Mouse (Mus musculus) frontal cortex, postnatal 10 days (tissue): ENCODE data around the gene Clptm1l.
A peak's percentile ranks its signal among the peaks of the same experiment; 100 is the strongest.

Source experiments
- DNase-seq, 2 experiments: peaks; one replicate each; pipeline ENCODE4 v3.0.0; 2022; ENCODE audit warnings: low spot score in 2 of 2, mixed read lengths in 1 of 2

The Clptm1l gene

GRCm38 (mm10) chr13:73603522-73604155 lies at the start of gene Clptm1l:
TSS of gene Clptm1l (plus strand) at chr13:73604006.
- DNase-seq, result peak; percentile 94 to 99

GRCm38 (mm10) chr13:73564201-73564600 lies 39.6 kb upstream of the Clptm1l start:
- DNase-seq, result no peak

DNA sequence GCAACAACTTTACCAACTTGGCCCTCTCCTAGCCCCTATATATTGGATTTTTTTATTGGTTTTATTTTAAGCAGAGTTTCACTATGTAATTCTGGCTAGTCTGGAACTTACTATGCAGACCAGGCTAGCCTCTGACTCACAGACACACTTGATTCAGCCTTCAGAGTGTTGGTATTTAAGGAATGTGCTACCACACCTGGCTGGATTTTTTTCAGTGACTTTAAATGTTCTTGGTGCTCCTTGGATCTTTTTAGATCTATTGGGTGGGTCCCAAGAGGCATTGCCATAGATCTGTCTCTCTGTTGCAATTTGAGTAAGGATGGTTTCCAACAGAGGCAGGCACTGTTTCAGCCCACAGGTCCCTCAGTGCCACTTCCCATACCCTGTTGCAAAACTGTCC lies 28.8 kb upstream of the Clptm1l start:
- no peak for DNase-seq

GRCm38 (mm10) chr13:73577277-73577676 lies 26.5 kb upstream of the Clptm1l start:
- DNase-seq, result no peak

- DNase-seq, result no peak
Observed at GRCm38 (mm10) chr13:73591488-73591887, 12.3 kb upstream of the Clptm1l start.

- DNase-seq, result no peak
Observed at GRCm38 (mm10) chr13:73592546-73592945, 11.3 kb upstream of the Clptm1l start.

- DNase-seq, result no peak
Observed at GRCm38 (mm10) chr13:73596276-73596675, 7.5 kb upstream of the Clptm1l start.

DNA sequence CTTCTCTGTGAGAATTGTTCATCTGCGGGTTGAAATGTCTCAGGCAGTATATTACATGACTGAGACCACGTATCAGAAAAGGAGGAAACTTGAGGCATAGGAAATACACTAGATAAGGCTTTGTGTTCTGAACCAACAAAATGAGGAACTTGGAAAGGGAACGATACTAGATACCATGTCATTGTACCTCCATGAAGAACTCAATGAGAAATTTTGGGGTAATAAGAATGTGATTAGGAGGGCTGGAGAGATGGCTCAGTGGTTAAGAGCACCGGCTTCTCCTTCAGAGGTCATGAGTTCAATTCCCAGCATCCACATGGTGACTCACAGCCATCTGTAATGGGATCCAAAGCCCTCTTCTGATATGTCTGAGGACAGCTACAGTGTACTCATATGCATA lies 3.6 kb upstream of the Clptm1l start:
- DNase-seq, result no peak

- DNase-seq, result no peak
Observed at GRCm38 (mm10) chr13:73603046-73603445, 760 bp upstream of the Clptm1l start.

DNA sequence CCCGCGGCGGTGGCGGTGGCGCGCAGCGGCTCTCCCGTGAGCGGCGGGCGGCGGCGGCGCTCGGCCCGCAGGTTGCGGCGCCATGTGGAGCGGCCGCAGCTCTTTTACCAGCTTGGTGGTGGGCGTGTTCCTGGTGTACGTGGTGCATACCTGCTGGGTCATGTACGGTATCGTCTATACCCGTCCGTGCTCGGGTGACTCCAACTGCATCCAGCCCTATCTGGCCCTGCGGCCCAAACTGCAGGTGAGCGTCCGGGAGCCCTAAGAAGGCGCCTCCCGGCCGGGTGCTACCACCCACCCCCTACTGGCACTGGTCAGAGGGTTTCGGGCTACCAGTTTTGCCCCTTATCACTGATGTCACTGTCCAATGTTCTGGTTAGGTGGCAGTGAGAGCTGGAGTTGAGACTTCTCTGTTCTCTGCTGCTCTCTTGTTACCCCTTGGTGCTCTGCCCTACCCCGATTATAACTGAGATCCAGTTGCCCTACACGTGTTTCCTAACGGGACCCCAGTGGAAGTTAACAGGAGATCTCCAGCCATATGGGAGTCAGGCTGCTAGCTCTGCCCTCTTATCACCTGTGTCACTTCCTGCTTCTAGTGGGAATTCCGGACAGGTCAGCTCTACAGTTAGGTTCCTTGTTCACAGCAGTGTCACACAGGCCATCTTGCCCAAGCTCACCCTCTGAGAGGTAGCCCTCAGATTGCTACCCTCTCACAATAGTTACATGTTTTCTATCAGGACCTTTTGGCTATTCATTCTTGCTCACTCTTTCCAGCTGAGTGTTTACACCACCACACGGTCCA lies 551 bp downstream of the Clptm1l start:
- peak in 1 of 2 experiments; percentile 33 for DNase-seq

DNA sequence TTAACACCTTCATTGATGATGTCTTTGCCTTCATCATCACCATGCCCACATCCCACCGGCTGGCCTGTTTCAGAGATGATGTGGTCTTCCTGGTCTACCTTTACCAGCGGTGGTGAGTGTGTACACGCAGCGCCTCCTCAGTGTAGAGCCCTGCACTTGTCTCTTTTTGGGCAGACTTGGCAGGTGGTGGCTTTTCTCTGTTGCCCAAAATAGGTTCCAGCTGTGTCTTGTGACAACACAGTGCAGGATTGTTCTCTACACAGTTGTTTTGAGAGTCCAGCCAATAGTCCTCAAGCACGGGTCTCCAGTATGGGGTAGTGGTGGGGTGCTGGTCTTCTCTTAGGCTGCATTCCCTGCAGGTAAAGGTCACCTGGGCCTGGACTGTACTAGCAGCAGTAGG lies 14.6 kb downstream of the Clptm1l start:
- DNase-seq, result no peak

DNA sequence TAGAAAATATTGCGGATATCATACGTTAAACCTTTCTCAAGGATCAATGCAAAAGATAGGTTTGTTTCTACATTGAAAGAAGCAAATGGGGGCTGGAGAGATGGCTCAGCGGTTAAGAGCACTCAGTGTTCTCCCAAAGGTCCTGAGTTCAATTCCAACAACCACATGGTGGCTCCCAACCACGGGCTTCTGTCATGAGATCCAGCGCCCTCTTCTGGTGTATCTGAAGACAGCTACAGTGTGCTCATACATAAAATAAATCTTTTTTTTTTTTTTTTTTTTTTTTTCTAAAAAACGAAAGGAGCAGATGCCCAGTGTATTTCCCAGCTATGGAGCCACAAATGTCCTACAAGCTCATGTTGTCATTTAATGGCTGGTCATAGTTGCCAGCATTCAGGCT lies 16.8 kb downstream of the Clptm1l start:
- DNase-seq, result no peak

GRCm38 (mm10) chr13:73626410-73626744 lies 22.6 kb downstream of the Clptm1l start:
- no peak for DNase-seq

DNA sequence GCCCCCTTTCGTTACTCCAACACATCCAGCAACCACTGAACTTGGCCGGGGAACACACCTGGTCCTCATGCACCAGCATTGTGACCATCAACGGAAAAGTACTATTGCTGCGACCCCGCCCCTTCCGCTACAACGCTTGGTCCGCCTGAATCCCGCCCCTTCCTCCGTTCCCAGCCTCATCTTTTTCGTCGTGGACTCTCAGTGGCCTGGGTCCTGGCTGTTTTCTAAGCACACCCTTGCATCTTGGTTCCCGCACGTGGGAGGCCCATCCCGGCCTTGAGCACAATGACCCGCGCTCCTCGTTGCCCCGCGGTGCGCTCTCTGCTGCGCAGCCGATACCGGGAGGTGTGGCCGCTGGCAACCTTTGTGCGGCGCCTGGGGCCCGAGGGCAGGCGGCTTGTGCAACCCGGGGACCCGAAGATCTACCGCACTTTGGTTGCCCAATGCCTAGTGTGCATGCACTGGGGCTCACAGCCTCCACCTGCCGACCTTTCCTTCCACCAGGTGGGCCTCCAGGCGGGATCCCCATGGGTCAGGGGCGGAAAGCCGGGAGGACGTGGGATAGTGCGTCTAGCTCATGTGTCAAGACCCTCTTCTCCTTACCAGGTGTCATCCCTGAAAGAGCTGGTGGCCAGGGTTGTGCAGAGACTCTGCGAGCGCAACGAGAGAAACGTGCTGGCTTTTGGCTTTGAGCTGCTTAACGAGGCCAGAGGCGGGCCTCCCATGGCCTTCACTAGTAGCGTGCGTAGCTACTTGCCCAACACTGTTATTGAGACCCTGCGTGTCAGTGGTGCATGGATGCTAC lies 23.1 kb downstream of the Clptm1l start, which contains the start of gene Tert:
Gene Tert (plus strand): TSS at position 167 of the 805 bp plus-strand sequence.
- peak; percentile 20 to 38 for DNase-seq

GRCm38 (mm10) chr13:73628586-73629113 lies 24.8 kb downstream of the Clptm1l start:
- DNase-seq, result no peak

GRCm38 (mm10) chr13:73631837-73632236 lies 28.0 kb downstream of the Clptm1l start:
- DNase-seq, result no peak

GRCm38 (mm10) chr13:73637826-73638225 lies 34.0 kb downstream of the Clptm1l start:
- no peak for DNase-seq

GRCm38 (mm10) chr13:73641296-73641695 lies 37.5 kb downstream of the Clptm1l start:
- no peak for DNase-seq

- peak; percentile 27 to 50 for DNase-seq
Observed at GRCm38 (mm10) chr13:73646397-73647087, 42.7 kb downstream of the Clptm1l start.

- no peak for DNase-seq
Observed at GRCm38 (mm10) chr13:73653266-73653665, 49.5 kb downstream of the Clptm1l start.

DNA sequence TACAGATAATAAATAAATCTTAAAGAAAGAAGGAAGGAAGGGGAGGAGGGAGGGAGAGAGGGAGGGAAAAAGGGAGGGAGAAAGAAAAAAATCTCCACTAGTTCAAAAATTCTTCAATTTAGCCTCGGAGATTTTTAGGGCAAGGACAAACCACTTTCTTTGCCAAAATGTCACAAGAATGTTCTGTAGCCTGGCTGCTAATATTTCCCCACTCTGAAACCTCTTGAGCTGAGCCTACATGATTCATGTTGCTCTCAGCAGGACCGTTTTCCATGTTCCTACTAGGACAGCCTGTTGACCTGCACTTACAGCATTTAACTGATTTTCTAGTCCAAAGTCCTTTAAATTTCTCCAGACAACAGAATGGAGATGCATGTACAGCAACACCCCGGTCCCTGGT lies 51.2 kb downstream of the Clptm1l start:
- DNase-seq, result no peak

- no peak for DNase-seq
Observed at GRCm38 (mm10) chr13:73658953-73659352, 55.1 kb downstream of the Clptm1l start.
